Mouse (Mus musculus) lung, adult 2 months (tissue): ENCODE measurements around the gene Smtnl1.

Experiments
- CTCF ChIP-seq: fragments of 200-500 bp; IDR thresholded peaks from 2 replicates; pipeline ENCODE4 v1.5.1; 2011; ENCODE audit warnings: mild to moderate bottlenecking, low read length, control low read depth; ENCODE audit not compliant: insufficient read depth
- POLR2A ChIP-seq: fragments of 200-500 bp; IDR thresholded peaks from 2 replicates; pipeline ENCODE4 v1.6.1; 2011; ENCODE audit warnings: low read depth, mild to moderate bottlenecking, control low read depth, low read length, borderline replicate concordance; ENCODE audit errors: extremely low read depth

GRCm38 (mm10) chr2:84837107-84837506 is 14.7 kb upstream of the Smtnl1 start:
- TF ChIP-seq CTCF: no peak
- TF ChIP-seq POLR2A: no peak
